Mouse (Mus musculus): Measurements from ENCODE around the gene Myrip. TPM values are rescaled to one million over a fixed set of nuclear protein-coding genes. Genes with fewer than 3 reads are reported as not detected.

Myrip gene
- total RNA-seq, 4 experiments from 2014 or later = 5.1 to 6.9 (median 6.3) TPM

DNA sequence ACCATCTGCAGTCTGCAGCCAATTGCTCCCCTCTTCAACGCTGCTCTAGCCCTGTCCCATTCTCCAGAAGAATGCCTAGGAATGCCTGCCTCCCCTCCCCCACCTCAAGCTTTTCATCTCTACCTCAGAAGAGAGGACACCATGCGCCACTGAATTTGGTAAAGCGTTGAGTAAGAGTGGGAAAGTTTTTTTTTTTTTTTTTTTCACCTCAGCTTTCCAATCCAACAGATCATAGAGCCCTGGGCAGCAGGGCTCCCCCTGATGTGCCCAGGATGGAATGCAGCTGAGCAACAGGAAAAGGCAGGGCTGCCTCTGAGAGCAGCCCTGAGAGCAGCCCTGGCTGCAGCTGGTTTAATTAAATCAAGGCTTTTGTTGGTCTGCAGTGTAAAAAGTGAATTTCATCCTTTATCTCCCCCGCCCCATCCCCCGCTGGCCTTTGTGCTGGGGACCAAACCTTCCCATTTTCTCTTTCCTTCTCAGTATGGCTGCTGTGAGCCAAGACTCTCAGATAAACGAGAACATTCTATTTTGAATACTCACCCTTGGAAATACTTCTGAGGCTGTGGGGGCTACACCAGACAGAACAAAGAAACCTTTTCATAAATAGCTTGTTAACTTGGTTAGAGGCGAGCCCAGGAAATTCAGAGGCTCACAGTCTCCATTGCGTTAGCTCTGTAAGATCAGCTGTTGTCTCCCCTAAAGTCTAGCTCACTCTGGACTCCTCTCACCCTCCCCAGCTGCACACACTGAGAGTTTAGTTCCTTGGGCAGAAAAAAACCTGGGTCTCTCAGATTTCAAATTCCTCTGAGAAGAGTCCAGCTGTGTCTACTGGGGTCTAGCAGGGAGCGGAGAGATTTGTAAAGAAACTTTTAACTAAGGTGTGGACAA, 154.7 kb downstream of the Myrip start:
- peak; percentile 13 for DNase-seq (ENCODE audit: low spot score)

DNA sequence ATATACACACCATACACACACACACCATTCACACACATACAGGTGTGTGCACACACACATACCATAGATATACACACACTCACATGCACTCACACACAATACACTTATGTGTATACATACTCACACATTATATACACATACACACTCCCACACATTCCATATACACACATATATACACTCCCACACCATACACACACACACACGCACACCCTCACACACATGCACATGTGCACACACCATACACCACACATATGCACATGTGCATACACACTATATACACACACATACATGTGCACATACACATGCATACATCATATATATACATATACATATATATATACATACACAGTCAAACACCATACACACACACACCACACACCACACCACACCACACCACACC, 169.1 kb downstream of the Myrip start:
- no peak for DNase-seq (ENCODE audit: low spot score)

DNA sequence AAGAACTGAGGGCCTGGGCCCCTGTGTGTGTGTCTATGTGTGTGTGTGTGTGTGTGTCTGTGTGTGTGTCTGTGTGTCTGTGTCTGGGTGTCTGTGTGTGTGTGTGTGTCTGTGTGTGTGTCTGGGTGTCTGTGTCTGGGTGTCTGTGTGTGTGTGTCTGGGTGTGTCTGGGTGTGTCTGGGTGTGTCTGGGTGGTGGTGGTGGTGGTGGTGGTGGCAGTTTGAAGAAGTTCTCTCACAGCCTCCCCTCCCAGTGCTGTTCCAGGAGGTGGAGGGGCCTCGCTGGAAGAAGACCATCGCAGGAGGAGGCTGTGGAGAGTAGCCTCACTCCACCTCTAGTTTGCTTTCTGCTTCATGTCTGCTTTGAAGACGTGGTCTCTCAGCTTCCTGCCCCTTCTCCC, 180.3 kb downstream of the Myrip start:
- no peak for DNase-seq (ENCODE audit: low spot score)

DNA sequence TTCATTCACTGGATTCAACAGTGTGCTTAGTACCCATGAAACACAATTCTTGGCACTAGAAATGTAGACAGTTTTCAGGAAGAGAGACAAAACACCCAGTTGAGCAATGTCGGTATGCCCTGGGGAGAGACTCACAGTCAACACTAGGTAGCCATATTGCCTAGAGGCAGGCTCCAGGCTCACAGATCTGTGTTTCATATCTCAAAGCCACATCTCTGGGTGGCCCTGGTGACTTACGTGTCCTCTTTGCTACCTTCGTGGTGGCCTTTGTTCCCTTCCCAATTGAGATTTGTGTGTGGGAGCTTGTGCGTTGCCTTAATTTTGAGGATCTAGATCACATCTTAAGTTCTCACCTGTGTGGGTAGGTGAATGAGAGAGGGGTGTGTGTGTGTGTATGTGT, 181.1 kb downstream of the Myrip start:
- DNase-seq (ENCODE audit: low spot score) = no peak

DNA sequence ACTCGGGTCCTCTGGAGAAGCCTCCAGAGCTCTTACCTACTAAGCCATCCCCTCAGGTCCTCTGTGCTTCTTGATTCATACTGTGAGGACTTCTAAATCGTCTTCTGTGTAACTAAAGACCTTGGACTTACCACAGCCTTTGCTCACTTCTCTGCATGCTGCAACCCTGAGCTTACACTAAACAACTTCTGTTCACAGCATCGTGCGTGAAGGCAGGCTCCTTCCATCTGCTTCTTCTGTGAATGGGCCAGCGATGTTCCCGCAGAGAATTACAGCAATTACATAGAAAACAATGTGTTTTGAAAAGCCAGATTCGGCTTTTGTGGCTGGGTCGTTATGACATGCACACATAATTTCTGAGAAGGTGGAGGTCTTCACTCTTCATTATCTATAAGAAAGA, 181.8 kb downstream of the Myrip start:
- DNase-seq (ENCODE audit: low spot score) = no peak

DNA sequence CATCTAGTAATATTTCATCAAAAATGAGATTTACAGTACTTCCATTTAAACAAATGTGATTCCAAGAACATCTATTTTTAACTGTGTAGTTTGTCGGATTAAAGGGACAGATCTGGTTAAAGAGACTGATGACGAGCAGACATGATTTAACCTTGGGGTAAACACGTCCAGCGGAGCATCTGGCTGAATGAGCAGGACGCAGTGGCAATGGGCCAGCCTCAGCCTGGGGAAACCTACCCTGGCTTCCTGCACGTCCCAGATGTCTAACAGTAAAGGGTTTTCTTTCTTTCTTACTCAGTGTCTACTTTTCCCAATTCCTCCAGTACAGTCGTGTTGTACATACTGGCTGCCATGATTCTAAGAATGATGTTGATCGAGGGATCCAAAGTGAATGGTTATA, 185.8 kb downstream of the Myrip start:
- no peak for DNase-seq (ENCODE audit: low spot score)

DNA sequence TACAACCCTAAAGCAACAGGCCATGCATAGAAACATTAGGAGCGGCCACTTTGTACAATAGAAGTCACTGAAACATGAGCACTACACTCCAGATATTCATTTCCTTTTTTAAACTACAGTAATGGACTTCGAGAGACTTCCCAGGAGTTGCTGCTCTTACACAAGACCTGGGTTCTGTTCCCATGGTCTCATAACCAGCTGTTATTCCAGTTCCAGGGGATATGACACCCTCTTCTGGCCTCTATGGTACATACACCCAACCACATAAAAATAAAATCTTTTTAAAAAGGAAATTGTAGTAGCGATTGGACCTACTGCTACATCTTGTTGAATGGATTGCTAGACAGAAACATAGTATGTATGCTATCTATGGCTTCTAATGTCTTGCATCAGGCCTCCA, 190.2 kb downstream of the Myrip start:
- DNase-seq (ENCODE audit: low spot score) = no peak

DNA sequence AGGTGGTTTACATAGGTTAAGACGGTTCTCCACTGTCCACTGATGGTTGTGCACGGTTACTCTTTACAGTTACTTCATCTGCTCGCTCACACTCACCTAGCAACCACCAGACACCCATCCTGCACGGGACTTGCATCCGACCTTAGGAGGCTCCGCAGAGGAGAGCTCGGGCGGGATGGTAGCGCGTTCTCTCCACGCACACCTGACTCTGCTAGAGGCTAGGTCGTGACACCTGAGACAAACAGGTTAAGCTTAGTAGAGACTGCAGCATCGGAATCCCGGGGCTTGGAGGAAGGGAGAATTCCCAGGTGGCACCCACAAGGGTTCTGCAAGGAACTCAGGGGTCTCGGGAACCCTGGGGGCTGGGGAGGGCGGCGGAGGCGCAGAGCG, 190.7 kb downstream of the Myrip start, which contains the start of gene Eif1b:
TSS of gene Eif1b (plus strand) at position 223 of the 390 bp plus-strand sequence.
- no peak for DNase-seq (ENCODE audit: low spot score)

DNA sequence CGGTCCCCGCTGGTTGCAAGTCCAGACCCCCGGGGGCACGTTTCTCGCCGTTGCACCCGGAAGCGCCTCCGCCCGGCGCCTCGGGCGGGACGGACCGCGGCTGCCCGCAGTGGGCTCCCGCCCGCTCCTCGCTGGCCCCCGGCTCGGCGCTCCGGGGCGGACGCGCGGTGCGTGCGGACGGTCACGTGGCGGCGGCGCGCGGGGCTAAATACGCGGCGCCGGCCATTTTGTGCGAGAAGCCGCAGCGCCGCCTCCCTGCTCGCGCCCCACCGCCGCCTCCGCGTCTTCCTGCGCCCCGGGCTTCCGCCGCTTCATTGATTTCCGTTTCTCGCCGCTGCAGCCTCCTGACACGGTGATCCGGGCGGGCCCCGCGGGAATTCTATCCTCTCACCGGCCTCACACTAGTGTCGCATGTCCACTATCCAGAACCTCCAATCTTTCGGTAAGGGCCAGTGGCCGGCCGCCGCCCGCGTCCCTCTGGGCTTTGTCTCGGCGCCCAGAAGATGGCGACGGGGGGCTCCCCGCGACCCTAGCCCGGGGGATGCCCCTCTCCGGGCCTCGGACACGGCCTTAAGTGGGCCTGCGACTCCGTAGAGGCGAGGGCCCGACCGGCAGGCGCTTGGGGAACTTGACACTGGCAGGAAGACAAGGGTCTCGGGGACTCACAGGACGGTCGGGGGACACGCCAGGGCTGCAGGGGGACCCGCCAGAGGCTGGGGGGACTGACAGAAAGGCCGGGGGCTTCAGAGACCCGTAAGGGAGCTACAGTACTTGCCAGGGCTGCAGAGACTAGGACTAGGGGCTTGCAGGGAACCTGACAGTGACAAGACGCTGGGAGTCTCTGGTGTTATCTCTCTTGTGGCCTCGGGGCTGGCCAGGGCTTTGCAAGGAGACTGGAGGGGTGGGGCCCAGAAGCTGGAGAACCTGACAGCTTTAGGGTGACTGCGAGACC, 191.4 kb downstream of the Myrip start:
- peak; percentile 72 for DNase-seq (ENCODE audit: low spot score)

DNA sequence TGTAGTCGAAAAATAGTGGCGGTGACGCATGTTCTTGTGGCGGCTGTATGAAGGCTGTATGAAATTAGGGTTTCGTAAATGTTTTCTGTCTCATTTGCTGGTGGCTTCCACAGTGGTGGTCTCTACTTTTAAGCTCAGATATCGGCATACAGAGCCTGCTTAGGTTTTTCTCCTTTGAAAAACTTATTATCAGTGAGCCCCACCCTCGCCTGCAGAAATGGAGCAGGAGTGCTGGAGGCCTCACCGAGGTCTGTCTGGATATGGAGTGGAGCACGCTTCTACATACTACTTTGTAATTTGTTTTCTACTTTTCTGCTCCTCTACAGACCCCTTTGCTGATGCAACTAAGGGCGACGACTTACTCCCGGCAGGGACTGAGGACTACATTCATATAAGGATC, 192.5 kb downstream of the Myrip start:
- DNase-seq (ENCODE audit: low spot score) = no peak

DNA sequence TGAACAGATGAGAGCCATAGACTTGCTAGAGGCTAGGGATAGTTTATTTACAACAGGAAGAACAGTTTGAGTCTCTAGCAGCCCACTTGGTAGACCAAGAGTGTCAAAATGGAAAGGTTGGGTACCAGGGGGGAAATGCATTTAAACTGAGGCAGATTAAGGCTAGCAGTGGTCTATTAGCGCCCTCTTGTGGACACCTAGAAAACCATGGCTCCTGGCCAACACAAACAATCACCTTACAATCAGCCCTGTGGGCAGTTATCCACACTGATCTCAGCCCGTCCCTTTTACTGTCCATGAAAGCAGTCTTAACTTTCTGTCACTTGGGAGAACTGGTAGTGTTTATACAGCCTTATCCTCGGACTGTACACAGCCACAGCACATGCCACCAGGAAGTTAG, 195.4 kb downstream of the Myrip start:
- DNase-seq (ENCODE audit: low spot score) = peak; percentile 78

DNA sequence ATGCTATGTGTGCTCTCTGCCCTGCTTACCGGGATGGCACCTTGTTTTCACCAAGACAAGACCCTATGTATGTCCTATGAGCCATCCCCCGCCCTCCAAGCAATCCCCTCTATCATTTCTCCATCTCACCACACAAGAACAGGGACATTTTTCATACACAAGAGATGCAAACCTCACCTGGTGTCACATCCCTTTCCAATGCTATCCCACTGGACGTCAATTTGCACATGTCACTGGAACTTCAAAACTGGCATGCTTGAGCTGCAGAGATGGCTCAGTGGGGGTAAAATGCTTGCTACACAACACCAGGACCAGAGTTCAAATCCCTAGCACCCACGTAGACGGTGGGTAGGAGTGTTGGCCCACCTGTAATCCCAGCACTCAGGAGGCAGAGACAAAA, 196.7 kb downstream of the Myrip start:
- no peak for DNase-seq (ENCODE audit: low spot score)

DNA sequence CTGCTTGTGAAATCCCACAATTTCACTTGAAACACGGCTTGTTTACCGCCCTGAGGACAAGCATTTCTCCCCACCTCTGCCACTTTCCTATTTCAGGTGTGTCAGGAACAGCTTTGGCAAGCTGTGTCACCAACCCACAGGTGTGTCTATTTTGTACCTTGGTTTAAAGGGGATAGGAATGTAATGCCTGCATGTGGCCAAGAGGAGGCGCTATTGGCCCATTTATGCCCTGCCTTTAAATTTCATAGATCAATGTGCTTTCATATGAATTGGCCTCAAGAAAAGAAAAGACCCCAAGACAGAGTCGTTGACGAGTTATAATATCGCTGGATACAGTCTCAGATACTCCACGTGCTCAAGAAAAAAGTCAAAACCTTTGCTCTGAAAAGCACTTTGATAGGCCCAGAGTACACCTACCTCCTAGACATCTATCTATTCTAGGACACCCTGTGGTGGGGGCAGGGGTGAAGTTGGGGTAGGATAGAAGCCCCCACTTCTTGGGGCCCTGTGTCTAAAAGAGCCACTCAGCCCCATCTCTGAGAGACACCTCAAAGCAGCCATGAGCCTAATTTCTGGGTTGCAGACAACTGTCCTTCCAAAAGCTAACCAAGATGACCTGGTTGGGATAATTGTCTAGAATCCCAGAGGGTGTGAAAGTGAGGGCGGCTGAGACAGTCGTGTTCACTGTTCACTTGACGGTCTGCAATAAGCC, 200.0 kb downstream of the Myrip start:
- no peak for DNase-seq (ENCODE audit: low spot score)

DNA sequence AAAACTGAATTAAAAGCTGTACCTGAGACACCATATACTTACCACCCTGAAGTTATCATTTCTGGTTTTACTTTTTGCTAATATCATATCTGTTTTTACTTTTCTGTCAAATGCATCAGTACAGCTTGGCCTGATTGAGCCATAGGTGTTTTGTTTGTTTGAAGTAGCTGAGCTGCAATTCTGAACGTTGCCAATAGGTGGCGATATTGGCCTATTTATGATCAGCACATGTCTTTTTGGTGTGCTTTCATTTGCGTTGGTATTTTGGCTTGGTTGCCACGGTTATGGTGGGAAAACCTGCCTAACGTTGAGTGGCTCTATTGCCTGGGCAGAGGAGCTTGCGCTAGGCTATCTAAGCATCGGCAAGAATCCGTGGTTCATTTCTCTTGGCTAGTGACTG, 200.7 kb downstream of the Myrip start:
- DNase-seq (ENCODE audit: low spot score) = peak; percentile 71

DNA sequence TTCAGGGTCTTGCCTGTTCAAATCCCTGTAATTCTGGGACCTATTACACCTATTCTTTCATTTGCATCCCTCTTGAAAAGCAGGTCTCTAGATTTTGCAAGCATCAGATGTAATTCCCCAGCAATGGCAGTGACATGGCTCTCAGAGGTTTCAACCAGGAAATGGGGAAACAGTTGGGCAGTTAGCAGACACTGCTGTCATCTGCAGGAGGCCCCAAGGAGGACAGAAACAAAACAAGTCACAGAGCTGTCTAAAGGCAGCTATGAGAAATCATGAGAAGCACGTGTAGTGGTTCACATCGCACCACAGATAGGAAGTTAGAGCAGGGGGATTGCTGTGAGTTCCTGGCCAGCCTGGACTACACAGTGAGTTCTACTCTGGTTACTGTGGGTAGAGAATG, 203.1 kb downstream of the Myrip start:
- no peak for DNase-seq (ENCODE audit: low spot score)

DNA sequence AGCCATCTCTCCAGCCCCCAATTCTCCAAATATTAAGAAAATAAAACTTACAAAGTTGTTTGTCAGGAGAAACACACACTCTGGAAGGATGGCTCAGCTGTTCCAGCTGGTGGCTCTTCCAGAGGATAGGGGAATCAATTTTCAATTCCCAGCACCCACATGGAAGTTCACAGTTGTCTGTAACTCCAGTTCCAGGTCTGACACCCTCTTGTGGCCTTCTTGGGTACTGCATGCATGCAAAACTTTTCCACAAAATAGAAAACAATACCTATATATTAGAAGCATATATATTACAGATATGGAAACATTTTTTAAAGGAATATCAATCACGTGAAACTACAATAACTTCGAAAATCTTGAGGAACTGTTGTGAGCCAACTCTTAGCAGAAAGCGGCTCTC, 210.5 kb downstream of the Myrip start:
- DNase-seq (ENCODE audit: low spot score) = no peak

DNA sequence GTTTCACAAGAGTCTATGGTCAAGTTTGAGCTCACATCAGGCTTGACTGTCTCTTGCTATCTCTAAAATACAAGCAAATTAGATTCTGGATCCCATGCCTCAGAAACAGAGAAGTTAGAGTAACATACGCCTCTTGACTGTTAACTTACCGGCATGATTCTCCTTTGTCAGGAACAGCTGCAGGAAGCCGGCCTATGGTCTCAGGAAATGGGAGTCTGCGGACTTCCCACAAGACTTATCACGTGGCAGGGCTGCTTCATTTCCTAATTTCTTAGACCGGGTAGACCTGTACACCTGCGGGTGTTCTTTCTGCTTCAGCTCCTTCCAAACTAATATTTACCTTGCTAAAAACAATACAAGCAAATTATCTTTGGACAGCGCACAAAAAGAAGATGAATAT, 215.4 kb downstream of the Myrip start:
- DNase-seq (ENCODE audit: low spot score) = peak; percentile 22

DNA sequence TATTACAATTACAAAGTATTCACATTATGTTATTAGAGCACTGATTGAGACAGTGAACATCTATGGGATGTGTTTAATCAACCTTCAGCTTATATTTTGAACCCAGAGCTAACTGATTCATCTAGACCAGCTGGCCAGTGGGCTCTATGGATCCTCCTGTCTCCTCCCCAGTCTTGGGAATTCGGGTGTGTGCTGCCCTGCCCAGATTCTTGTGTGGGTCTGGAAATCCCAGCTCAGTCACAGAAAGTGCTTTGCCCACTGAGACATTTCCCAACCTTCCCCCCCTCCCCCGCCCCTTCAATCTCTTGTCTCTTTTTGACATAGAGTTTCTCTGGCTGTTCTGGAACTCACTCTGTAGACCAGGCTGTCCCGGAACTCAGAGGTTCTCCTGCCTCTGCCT, 217.6 kb downstream of the Myrip start:
- no peak for DNase-seq (ENCODE audit: low spot score)

DNA sequence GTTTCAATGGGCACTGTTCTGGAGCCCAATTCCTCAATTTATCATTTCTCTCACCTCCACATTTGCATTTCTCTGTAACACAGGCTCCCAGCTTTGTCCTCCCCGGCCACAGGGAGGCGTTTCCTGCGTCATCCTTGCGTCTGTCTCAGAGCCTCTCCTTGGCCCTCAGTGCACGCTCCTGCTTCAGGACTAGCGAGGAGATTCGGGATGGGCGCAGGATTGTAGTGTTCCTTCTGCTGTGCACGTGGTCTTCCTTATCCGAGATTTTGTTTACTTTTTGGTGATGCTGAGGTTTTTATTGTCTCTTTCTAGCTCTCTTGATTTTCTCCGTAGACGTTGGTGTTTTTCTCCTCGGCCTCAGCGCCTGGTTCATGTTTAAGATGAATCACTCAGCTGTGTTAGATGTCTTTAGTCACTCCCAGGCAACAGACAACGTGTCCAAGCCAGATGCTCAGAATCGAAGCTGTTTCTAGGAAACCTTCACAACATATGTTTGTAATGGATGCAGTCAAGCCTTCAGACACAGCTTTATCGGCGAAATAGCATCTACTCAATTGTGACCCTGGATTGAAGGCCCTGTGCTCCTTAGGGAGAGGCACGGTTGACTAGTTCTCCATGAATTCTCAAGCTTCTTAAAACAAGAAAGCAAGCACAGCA, 218.3 kb downstream of the Myrip start:
- DNase-seq (ENCODE audit: low spot score) = no peak

DNA sequence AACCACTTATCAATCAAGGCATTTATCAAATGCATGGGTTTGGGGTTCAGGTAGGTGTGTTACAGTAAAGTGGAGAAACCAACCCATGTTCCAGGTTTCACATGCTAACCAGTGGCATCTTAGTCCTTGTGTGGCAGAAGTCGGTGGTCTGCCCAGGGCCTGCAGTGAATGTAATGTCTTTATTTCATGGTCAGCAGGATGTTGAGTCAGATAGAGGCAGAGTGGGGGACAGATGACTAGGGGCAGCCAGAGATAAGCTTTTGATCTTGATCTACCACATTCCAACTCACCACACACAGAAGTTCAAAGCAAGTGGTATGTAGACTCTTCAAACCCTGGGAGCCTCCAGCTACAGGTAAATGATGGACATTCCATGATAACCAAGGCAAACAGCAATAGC, 219.8 kb downstream of the Myrip start:
- no peak for DNase-seq (ENCODE audit: low spot score)

Measured in heart, adult 8-10 months (tissue).